Comparison of ENCODE assay signal across 21 mouse cellular contexts in the genomic region with DNA sequence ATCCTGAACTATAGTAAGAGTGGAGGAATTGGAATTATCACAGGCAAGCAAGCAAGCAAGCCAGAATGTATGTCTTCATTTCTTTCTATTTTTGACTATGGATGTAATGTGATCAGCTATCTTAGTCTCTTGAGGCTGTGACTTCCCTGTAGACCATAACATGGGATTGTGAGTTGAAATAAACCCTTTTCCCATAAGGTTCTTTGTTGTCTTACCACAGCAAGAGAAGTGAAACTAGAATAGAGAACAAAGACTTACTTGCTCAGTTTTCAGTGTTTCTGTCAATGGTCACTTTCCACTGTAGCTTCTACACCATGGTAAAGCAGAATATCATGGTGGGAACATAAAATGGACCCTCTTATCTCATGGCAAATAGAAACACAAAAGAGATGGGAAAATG.
"Had no signal": no experiment of that assay in that cellular context is flagged by ENCODE, and none has a peak within 500 bp of the region (broad histone marks: within the 10 kb centered on the region; RNA-seq: fewer than 3 reads in every experiment).

No protein-coding gene starts in this region.

- H3K4me1 ChIP-seq: kidney, embryonic 15.5 days; limb, embryonic 10.5 days; limb, embryonic 13.5 days; midbrain, embryonic 12.5 days; midbrain, embryonic 15.5 days; neural tube, embryonic 13.5 days; stomach, embryonic 15.5 days had no signal

- H3K9ac ChIP-seq: kidney, embryonic 15.5 days; limb, embryonic 13.5 days; liver, embryonic 14.5 days; liver, postnatal 0 days; lung, embryonic 14.5 days; midbrain, embryonic 12.5 days; midbrain, embryonic 15.5 days; neural tube, embryonic 13.5 days; stomach, embryonic 15.5 days had no signal

- ATAC-seq: intestine, postnatal 0 days; liver, postnatal 0 days; lung, postnatal 0 days; midbrain, embryonic 15.5 days had no signal

- H3K4me3 ChIP-seq: kidney, embryonic 15.5 days; layer of hippocampus, adult 2 months; limb, embryonic 10.5 days; limb, embryonic 13.5 days; midbrain, embryonic 12.5 days; midbrain, embryonic 15.5 days; myocyte; neural tube, embryonic 13.5 days; stomach, embryonic 15.5 days had no signal

- H3K27ac ChIP-seq: kidney, embryonic 15.5 days; layer of hippocampus, adult 2 months; limb, embryonic 10.5 days; limb, embryonic 13.5 days; liver, embryonic 14.5 days; midbrain, embryonic 12.5 days; midbrain, embryonic 15.5 days; neural tube, embryonic 13.5 days; stomach, embryonic 15.5 days had no signal

- H3K36me3 ChIP-seq: kidney, embryonic 15.5 days; limb, embryonic 10.5 days; limb, embryonic 13.5 days; midbrain, embryonic 12.5 days; midbrain, embryonic 15.5 days; neural tube, embryonic 13.5 days; stomach, embryonic 15.5 days had no signal

- H3K27me3 ChIP-seq: kidney, embryonic 15.5 days; limb, embryonic 13.5 days; midbrain, embryonic 12.5 days; midbrain, embryonic 15.5 days; neural tube, embryonic 13.5 days; stomach, embryonic 15.5 days had no signal

- DNase-seq: kidney, adult 8-10 months; kidney, postnatal 10 days; kidney, postnatal 4 days; layer of hippocampus, adult 9-11 months; liver, postnatal 0 days; lung, embryonic 14.5 days; right cerebral cortex, postnatal 14 days; right cerebral cortex, postnatal 4 days; thymus, postnatal 25 days had no signal
